Mouse (Mus musculus) C2C12 (cell line): ENCODE results near the gene Fkbp6. TPM values are rescaled to one million over a fixed set of nuclear protein-coding genes. Genes with fewer than 3 reads are reported as not detected.

Experiments used
- H3K27me3 ChIP-seq: one replicate; pipeline ENCODE4 v1.6.1; 2011; ENCODE audit not compliant: control insufficient read depth, insufficient read depth, insufficient read length
- H3K36me3 ChIP-seq: one replicate; pipeline ENCODE4 v1.6.1; 2011; ENCODE audit not compliant: control insufficient read depth, insufficient read depth
- H3K4me3 ChIP-seq: one replicate; pipeline ENCODE4 v1.5.1; 2011; ENCODE audit warnings: mild to moderate bottlenecking, control low read depth; ENCODE audit not compliant: poor library complexity, insufficient read depth, severe bottlenecking
- H3K79me2 ChIP-seq: one replicate; pipeline ENCODE4 v1.6.1; 2011; ENCODE audit not compliant: control insufficient read depth, insufficient read depth
- H3K79me3 ChIP-seq: one replicate; pipeline ENCODE4 v1.6.1; 2011; ENCODE audit warnings: low read depth, control low read depth
- H3ac ChIP-seq: one replicate; pipeline ENCODE3; 2011; ENCODE audit warnings: low read depth; ENCODE audit not compliant: control insufficient read depth, insufficient read length
- CEBPB ChIP-seq: IDR thresholded peaks from one replicate; pipeline ENCODE4 v1.6.1; 2011; ENCODE audit warnings: low read depth, mild to moderate bottlenecking, control low read depth, moderate library complexity
- CTCF ChIP-seq: IDR thresholded peaks from one replicate; pipeline ENCODE4 v1.5.1; 2011; ENCODE audit not compliant: control insufficient read depth, insufficient read depth, insufficient read length
- FOSL1 ChIP-seq: IDR thresholded peaks from one replicate; pipeline ENCODE4 v1.8.0; 2011; ENCODE audit warnings: mild to moderate bottlenecking, low read length; ENCODE audit not compliant: poor library complexity, insufficient read depth, severe bottlenecking
- MAX ChIP-seq: IDR thresholded peaks from one replicate; pipeline ENCODE4 v1.6.1; 2011; ENCODE audit warnings: mild to moderate bottlenecking, control low read depth
- MYOD1 ChIP-seq: IDR thresholded peaks from one replicate; pipeline ENCODE4 v1.6.1; 2011; ENCODE audit warnings: low read depth; ENCODE audit not compliant: control insufficient read depth, insufficient read length
- MYOG ChIP-seq: IDR thresholded peaks from one replicate; pipeline ENCODE4 v1.6.1; 2011; ENCODE audit not compliant: control insufficient read depth, insufficient read length; ENCODE audit errors: extremely low read depth
- USF1 ChIP-seq: IDR thresholded peaks from one replicate; pipeline ENCODE4 v1.6.1; 2011; ENCODE audit warnings: low read depth, mild to moderate bottlenecking, control low read depth, moderate library complexity
- polyA plus RNA-seq: library from polyadenylated mRNA; unstranded; fragments of >200 nt; fragmentation: generic; extraction: Trizol; gene quantifications from one replicate; pipeline ENCODE4 v1.2.1, GENCODE M21; 2012; ENCODE audit warnings: missing spikeins

The Fkbp6 gene
- polyA plus RNA-seq, 1 experiment = not detected

- TF ChIP-seq FOSL1 (no peak), CTCF (no peak), USF1 (no peak), CEBPB (no peak), MYOD1 (no peak), MAX (no peak), MYOG (no peak)
- no peaks in the 10 kb centered on the region for H3K79me3 ChIP-seq
- H3K36me3 ChIP-seq = peaks cover 16% of the 10 kb centered on the region
- H3K27me3 ChIP-seq = no peaks in the 10 kb centered on the region
- no peak overlapping the region for H3K4me3 ChIP-seq
- H3K79me2 ChIP-seq = no peaks in the 10 kb centered on the region
- peak overlapping the region; percentile 24 for H3ac ChIP-seq
Measured at GRCm38 (mm10) chr5:135250186-135251078, 99.4 kb downstream of the Fkbp6 start.

GRCm38 (mm10) chr5:135248956-135249676, 100.7 kb downstream of the Fkbp6 start:
- no peaks in the 10 kb centered on the region for H3K79me2 ChIP-seq
- H3K4me3 ChIP-seq = no peak overlapping the region
- H3K27me3 ChIP-seq = no peaks in the 10 kb centered on the region
- H3ac ChIP-seq = no peak overlapping the region
- TF ChIP-seq MYOG (no peak), CTCF (no peak), USF1 (no peak), MYOD1 (no peak), MAX (no peak), CEBPB (no peak), FOSL1 (no peak)
- H3K79me3 ChIP-seq = no peaks in the 10 kb centered on the region
- H3K36me3 ChIP-seq = peaks cover 28% of the 10 kb centered on the region

- Histone ChIP-seq H3K79me2 (no peaks in the 10 kb centered on the region), H3K27me3 (no peaks in the 10 kb centered on the region), H3ac (no peak overlapping the region), H3K79me3 (no peaks in the 10 kb centered on the region), H3K36me3 (peaks cover 43% of the 10 kb centered on the region), H3K4me3 (no peak overlapping the region)
- no peak for TF ChIP-seq USF1
- TF ChIP-seq FOSL1 = no peak
- no peak for TF ChIP-seq CEBPB
- no peak for TF ChIP-seq MYOG
- TF ChIP-seq MAX = no peak
- no peak for TF ChIP-seq CTCF
- no peak for TF ChIP-seq MYOD1
Measured at GRCm38 (mm10) chr5:135247337-135247736, 102.5 kb downstream of the Fkbp6 start.

GRCm38 (mm10) chr5:135246531-135246930, 103.3 kb downstream of the Fkbp6 start:
- Histone ChIP-seq H3K79me3 (no peaks in the 10 kb centered on the region), H3K27me3 (no peaks in the 10 kb centered on the region), H3K36me3 (peaks cover 51% of the 10 kb centered on the region), H3K4me3 (no peak overlapping the region), H3ac (no peak overlapping the region), H3K79me2 (no peaks in the 10 kb centered on the region)
- TF ChIP-seq MYOG = no peak
- TF ChIP-seq MAX = no peak
- no peak for TF ChIP-seq CEBPB
- TF ChIP-seq USF1 = no peak
- TF ChIP-seq FOSL1 = no peak
- no peak for TF ChIP-seq MYOD1
- TF ChIP-seq CTCF = no peak

GRCm38 (mm10) chr5:135243166-135243565, 106.7 kb downstream of the Fkbp6 start:
- H3K27me3 ChIP-seq = no peaks in the 10 kb centered on the region
- H3K79me3 ChIP-seq = no peaks in the 10 kb centered on the region
- H3K79me2 ChIP-seq = no peaks in the 10 kb centered on the region
- no peak overlapping the region for H3K4me3 ChIP-seq
- H3ac ChIP-seq = no peak overlapping the region
- TF ChIP-seq MAX = no peak
- TF ChIP-seq CTCF = no peak
- no peak for TF ChIP-seq FOSL1
- TF ChIP-seq CEBPB = no peak
- TF ChIP-seq USF1 = no peak
- no peak for TF ChIP-seq MYOG
- TF ChIP-seq MYOD1 = no peak
- H3K36me3 ChIP-seq = peaks cover 84% of the 10 kb centered on the region
